Mouse (Mus musculus): Measurements from ENCODE around the gene Tdp1. TPM values are rescaled to one million over a fixed set of nuclear protein-coding genes. Genes with fewer than 3 reads are reported as not detected.

The Tdp1 gene
- polyA plus RNA-seq, 1 experiment from 2014 or later: 49.0 TPM

DNA sequence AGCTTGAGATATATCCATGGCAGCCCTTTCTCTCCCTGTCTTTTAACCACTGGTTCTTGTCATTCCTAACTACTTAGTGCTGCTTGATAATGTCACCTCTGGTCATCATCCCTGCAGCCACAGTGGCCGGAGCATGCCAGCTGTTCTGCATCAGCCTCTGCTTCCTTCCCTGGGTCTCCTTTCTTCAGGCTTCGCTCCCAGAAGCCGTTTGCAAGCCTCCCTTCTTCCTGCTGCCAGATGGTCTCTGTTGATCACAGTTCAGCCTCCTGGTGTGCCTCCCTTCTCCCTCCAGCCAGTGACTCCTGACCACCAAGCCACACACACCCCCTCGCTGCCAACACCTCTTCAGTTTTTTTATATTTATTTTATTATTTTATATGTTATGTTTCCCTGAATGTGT is 54.2 kb downstream of the Tdp1 start:
- Histone ChIP-seq H3K4me3 (replicated peaks; ENCODE audit: low read length) (no peak overlapping the region), H3K4me2 (replicated peaks) (no peak overlapping the region), H3K36me3 (replicated peaks; ENCODE audit: control insufficient read depth, insufficient read depth) (peaks cover 36% of the 10 kb centered on the region), H3K27me3 (ENCODE audit: control insufficient read depth, insufficient read depth, low read length) (no peaks in the 10 kb centered on the region), H3K27ac (no peak overlapping the region), H3K9me3 (ENCODE audit: control insufficient read depth, low read length) (no peaks in the 10 kb centered on the region), H3K4me1 (replicated peaks; ENCODE audit: control insufficient read depth, insufficient read depth, low read length) (no peaks in the 10 kb centered on the region), H3K9ac (no peak overlapping the region)
- ATAC-seq (ENCODE audit: low FRiP score) (no peak), DNase-seq (ENCODE audit: low spot score) (no peak)
- 88% methylated on average over 4 of the region's 4 CpGs for WGBS

GRCm38 (mm10) chr12:99939179-99939578 is 54.9 kb downstream of the Tdp1 start:
- no peaks in the 10 kb centered on the region for H3K4me1 ChIP-seq (replicated peaks; ENCODE audit: control insufficient read depth, insufficient read depth, low read length)
- no peaks in the 10 kb centered on the region for H3K27me3 ChIP-seq (ENCODE audit: control insufficient read depth, insufficient read depth, low read length)
- no peaks in the 10 kb centered on the region for H3K9me3 ChIP-seq (ENCODE audit: control insufficient read depth, low read length)
- WGBS: 92% methylated on average over 6 of the region's 6 CpGs
- no peak for ATAC-seq (ENCODE audit: low FRiP score)
- H3K4me2 ChIP-seq (replicated peaks): no peak overlapping the region
- peaks cover 43% of the 10 kb centered on the region for H3K36me3 ChIP-seq (replicated peaks; ENCODE audit: control insufficient read depth, insufficient read depth)
- DNase-seq (ENCODE audit: low spot score): no peak
- no peak overlapping the region for H3K27ac ChIP-seq
- H3K9ac ChIP-seq: no peak overlapping the region
- H3K4me3 ChIP-seq (replicated peaks; ENCODE audit: low read length): no peak overlapping the region

- Histone ChIP-seq H3K4me1 (replicated peaks; ENCODE audit: control insufficient read depth, insufficient read depth, low read length) (no peaks in the 10 kb centered on the region), H3K27ac (no peak overlapping the region), H3K9ac (no peak overlapping the region), H3K4me2 (replicated peaks) (no peak overlapping the region), H3K4me3 (replicated peaks; ENCODE audit: low read length) (no peak overlapping the region), H3K9me3 (ENCODE audit: control insufficient read depth, low read length) (no peaks in the 10 kb centered on the region), H3K36me3 (replicated peaks; ENCODE audit: control insufficient read depth, insufficient read depth) (peaks cover 47% of the 10 kb centered on the region), H3K27me3 (ENCODE audit: control insufficient read depth, insufficient read depth, low read length) (no peaks in the 10 kb centered on the region)
- no peak for ATAC-seq (ENCODE audit: low FRiP score)
- WGBS: 75% methylated on average over 7 of the region's 7 CpGs
- DNase-seq (ENCODE audit: low spot score): no peak
Measured at GRCm38 (mm10) chr12:99940704-99941103, 56.4 kb downstream of the Tdp1 start.

GRCm38 (mm10) chr12:99942441-99942840 is 58.1 kb downstream of the Tdp1 start:
- no peak overlapping the region for H3K4me2 ChIP-seq (replicated peaks)
- H3K9ac ChIP-seq: no peak overlapping the region
- ATAC-seq (ENCODE audit: low FRiP score): no peak
- H3K36me3 ChIP-seq (replicated peaks; ENCODE audit: control insufficient read depth, insufficient read depth): peaks cover 46% of the 10 kb centered on the region
- no peak overlapping the region for H3K4me3 ChIP-seq (replicated peaks; ENCODE audit: low read length)
- H3K27ac ChIP-seq: no peak overlapping the region
- H3K4me1 ChIP-seq (replicated peaks; ENCODE audit: control insufficient read depth, insufficient read depth, low read length): no peaks in the 10 kb centered on the region
- H3K27me3 ChIP-seq (ENCODE audit: control insufficient read depth, insufficient read depth, low read length): no peaks in the 10 kb centered on the region
- DNase-seq (ENCODE audit: low spot score): no peak
- 92% methylated on average over 8 of the region's 8 CpGs for WGBS
- H3K9me3 ChIP-seq (ENCODE audit: control insufficient read depth, low read length): no peaks in the 10 kb centered on the region

DNA sequence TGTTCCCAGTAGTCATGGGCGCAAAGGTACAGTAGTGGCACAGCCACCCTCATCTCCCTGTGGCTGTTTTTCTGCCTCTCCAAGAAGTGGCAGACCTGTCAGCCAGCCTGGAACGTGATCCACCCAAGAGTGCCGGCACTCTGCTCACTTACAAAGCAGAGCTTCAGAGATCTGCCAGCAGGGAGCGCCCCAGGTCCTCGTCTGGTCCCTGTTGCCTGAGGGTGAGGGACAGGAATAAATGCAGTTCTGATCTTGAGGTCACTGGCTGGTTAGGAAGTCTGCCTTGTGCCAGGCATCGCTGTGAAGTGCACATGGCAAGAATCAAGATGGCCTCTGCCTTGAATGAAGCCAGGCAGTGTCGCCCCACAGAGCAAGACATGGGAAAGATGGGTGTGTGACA is 68.6 kb downstream of the Tdp1 start:
- Histone ChIP-seq H3K9ac (no peak overlapping the region), H3K27ac (no peak overlapping the region), H3K4me3 (replicated peaks; ENCODE audit: low read length) (no peak overlapping the region), H3K27me3 (ENCODE audit: control insufficient read depth, insufficient read depth, low read length) (no peaks in the 10 kb centered on the region), H3K36me3 (replicated peaks; ENCODE audit: control insufficient read depth, insufficient read depth) (peaks cover 25% of the 10 kb centered on the region), H3K4me1 (replicated peaks; ENCODE audit: control insufficient read depth, insufficient read depth, low read length) (no peaks in the 10 kb centered on the region), H3K9me3 (ENCODE audit: control insufficient read depth, low read length) (no peaks in the 10 kb centered on the region), H3K4me2 (replicated peaks) (no peak overlapping the region)
- ATAC-seq (ENCODE audit: low FRiP score): no peak
- 58% methylated on average over 7 of the region's 7 CpGs for WGBS
- DNase-seq (ENCODE audit: low spot score): peak; percentile 55

GRCm38 (mm10) chr12:99956411-99956810 is 72.1 kb downstream of the Tdp1 start:
- Histone ChIP-seq H3K4me1 (replicated peaks; ENCODE audit: control insufficient read depth, insufficient read depth, low read length) (no peaks in the 10 kb centered on the region), H3K36me3 (replicated peaks; ENCODE audit: control insufficient read depth, insufficient read depth) (0 out of 2 replicates have a peak, but pooled peaks cover 14% of the 10 kb centered on the region), H3K9ac (no peak overlapping the region), H3K9me3 (ENCODE audit: control insufficient read depth, low read length) (no peaks in the 10 kb centered on the region), H3K4me2 (replicated peaks) (no peak overlapping the region), H3K27ac (no peak overlapping the region), H3K27me3 (ENCODE audit: control insufficient read depth, insufficient read depth, low read length) (no peaks in the 10 kb centered on the region), H3K4me3 (replicated peaks; ENCODE audit: low read length) (no peak overlapping the region)
- 86% methylated on average over 7 of the region's 7 CpGs for WGBS
- no peak for DNase-seq (ENCODE audit: low spot score)
- ATAC-seq (ENCODE audit: low FRiP score): no peak

DNA sequence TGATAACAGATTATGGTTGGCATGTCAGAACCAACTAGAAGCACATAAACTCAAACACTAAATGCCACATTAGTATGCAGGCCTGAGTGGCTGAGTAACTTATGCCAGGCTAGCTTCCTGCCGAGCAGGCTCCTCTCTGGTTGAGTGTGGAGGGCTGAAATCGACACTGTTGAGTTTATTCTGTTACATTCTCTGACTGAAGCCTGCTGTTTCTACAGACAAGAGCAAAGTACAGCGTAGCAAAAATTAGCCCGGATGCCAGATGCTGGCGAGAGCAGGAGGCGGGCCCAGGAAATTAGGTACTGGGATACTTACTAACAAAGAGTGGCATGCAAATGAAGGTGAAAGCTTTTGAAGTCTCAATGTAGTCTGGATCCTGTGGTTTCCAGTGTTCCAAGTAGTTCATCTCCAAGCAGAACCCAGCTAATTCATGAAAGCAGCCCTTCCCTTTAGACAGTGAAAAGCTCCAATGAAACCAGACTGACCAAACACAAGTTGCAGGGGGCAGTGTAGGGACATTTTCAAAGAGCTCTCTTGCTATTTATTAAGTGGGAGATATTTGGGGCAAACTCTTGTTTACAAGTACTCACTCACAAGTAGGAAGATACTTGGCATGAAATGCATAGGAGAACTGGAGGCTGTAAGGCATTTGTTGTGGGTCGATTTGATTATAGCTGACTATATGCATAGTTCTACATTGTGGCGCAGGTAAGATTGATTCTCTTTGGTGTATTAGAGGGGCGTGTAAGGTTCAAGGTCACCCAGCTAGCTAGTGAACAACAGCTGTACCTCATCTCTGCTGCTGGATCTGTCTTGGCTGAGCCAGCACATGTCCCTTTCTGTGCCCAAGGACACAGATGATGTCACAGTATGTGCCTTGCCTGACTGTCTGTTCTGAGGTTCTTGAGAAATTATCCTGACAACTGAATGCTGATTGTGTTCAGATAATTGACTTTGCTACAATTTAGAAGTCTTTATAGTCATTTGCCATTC is 74.0 kb downstream of the Tdp1 start:
- no peak overlapping the region for H3K27ac ChIP-seq
- H3K27me3 ChIP-seq (ENCODE audit: control insufficient read depth, insufficient read depth, low read length): peaks cover 8% of the 10 kb centered on the region
- 0 out of 2 replicates have a peak, but pooled peaks cover 14% of the 10 kb centered on the region for H3K36me3 ChIP-seq (replicated peaks; ENCODE audit: control insufficient read depth, insufficient read depth)
- H3K4me3 ChIP-seq (replicated peaks; ENCODE audit: low read length): no peak overlapping the region
- DNase-seq (ENCODE audit: low spot score): no peak
- no peaks in the 10 kb centered on the region for H3K9me3 ChIP-seq (ENCODE audit: control insufficient read depth, low read length)
- no peak for ATAC-seq (ENCODE audit: low FRiP score)
- H3K9ac ChIP-seq: no peak overlapping the region
- WGBS: 51% methylated on average over 9 of the region's 9 CpGs
- no peak overlapping the region for H3K4me2 ChIP-seq (replicated peaks)
- no peaks in the 10 kb centered on the region for H3K4me1 ChIP-seq (replicated peaks; ENCODE audit: control insufficient read depth, insufficient read depth, low read length)

DNA sequence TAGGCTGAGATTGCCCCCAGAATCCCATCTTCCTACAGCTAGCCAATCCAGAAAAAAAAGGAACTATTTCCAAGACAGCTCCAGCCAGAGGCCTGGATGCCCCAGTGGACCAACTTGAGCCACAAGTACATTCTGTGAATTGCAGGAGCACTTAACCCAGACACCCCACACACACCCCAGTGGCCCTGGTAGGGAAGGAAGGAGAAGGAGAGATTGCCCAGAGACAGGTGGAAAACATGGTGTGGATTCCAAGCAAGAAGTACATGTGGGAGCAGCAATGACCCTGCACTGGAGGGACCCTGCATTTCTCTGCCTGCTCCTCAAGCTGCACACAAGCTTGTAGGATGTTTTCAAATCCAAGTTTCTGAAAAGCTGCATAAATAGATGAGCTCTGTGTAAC is 75.0 kb downstream of the Tdp1 start:
- ATAC-seq (ENCODE audit: low FRiP score) (no peak), DNase-seq (ENCODE audit: low spot score) (no peak)
- Histone ChIP-seq H3K4me3 (replicated peaks; ENCODE audit: low read length) (no peak overlapping the region), H3K36me3 (replicated peaks; ENCODE audit: control insufficient read depth, insufficient read depth) (0 out of 2 replicates have a peak, but pooled peaks cover 14% of the 10 kb centered on the region), H3K27me3 (ENCODE audit: control insufficient read depth, insufficient read depth, low read length) (peaks cover 17% of the 10 kb centered on the region), H3K4me1 (replicated peaks; ENCODE audit: control insufficient read depth, insufficient read depth, low read length) (peaks cover 2% of the 10 kb centered on the region), H3K9me3 (ENCODE audit: control insufficient read depth, low read length) (no peaks in the 10 kb centered on the region), H3K27ac (no peak overlapping the region), H3K9ac (no peak overlapping the region), H3K4me2 (replicated peaks) (no peak overlapping the region)

GRCm38 (mm10) chr12:99959930-99960329 is 75.6 kb downstream of the Tdp1 start:
- Histone ChIP-seq H3K27me3 (ENCODE audit: control insufficient read depth, insufficient read depth, low read length) (peaks cover 23% of the 10 kb centered on the region), H3K9me3 (ENCODE audit: control insufficient read depth, low read length) (no peaks in the 10 kb centered on the region), H3K9ac (no peak overlapping the region), H3K4me2 (replicated peaks) (no peak overlapping the region), H3K4me3 (replicated peaks; ENCODE audit: low read length) (no peak overlapping the region), H3K27ac (no peak overlapping the region), H3K4me1 (replicated peaks; ENCODE audit: control insufficient read depth, insufficient read depth, low read length) (peaks cover 8% of the 10 kb centered on the region), H3K36me3 (replicated peaks; ENCODE audit: control insufficient read depth, insufficient read depth) (0 out of 2 replicates have a peak, but pooled peaks cover 14% of the 10 kb centered on the region)
- WGBS: 18% methylated on average over 10 of the region's 10 CpGs
- DNase-seq (ENCODE audit: low spot score) (no peak), ATAC-seq (ENCODE audit: low FRiP score) (peak; percentile 10; the same call in 1 of the 2 replicates)

All from hindbrain, embryonic 14.5 days (tissue).